Mouse (Mus musculus): Measurements from ENCODE around the gene Kcna5. TPM values are rescaled to one million over a fixed set of nuclear protein-coding genes. Genes with fewer than 3 reads are reported as not detected.

Gene Kcna5
- polyA plus RNA-seq (2015; fragmentation: Nextera tagmentation; extraction: Ambion mirVana), result 8.8 and 9.1 TPM in 2 replicates

- H3K4me2 ChIP-seq, result peak within 1 kb of the TSS; percentile 57
- H3K36me3 ChIP-seq, result no peaks in the 10 kb centered on the region
- 1% methylated on average over 14 of the region's 15 CpGs for WGBS
- H3K4me1 ChIP-seq, result peaks cover 18% of the 10 kb centered on the region
- peak within 1 kb of the TSS; percentile 30 for H3K4me3 ChIP-seq (replicated peaks)
- no peaks in the 10 kb centered on the region for H3K9me3 ChIP-seq
- H3K27ac ChIP-seq, result peak within 1 kb of the TSS; percentile 82
- 0 out of 2 replicates have a peak within 1 kb of the TSS, but pooled peaks have one; percentile 9 for H3K9ac ChIP-seq
- ATAC-seq (ENCODE audit: insufficient read depth, low FRiP score, low read depth), result peak; percentile 77
- H3K27me3 ChIP-seq (replicated peaks), result 0 out of 2 replicates have a peak, but pooled peaks cover 12% of the 10 kb centered on the region
Observed at GRCm38 (mm10) chr6:126535208-126535910, at the start of gene Kcna5. Gene Kcna5, minus strand, starts transcription at chr6:126535412.

GRCm38 (mm10) chr6:126583075-126583474 is 47.9 kb upstream of the Kcna5 start:
- Histone ChIP-seq H3K4me2 (no peak overlapping the region), H3K27ac (no peak overlapping the region), H3K27me3 (replicated peaks) (no peaks in the 10 kb centered on the region), H3K4me3 (replicated peaks) (no peak overlapping the region), H3K36me3 (no peaks in the 10 kb centered on the region), H3K4me1 (no peaks in the 10 kb centered on the region), H3K9me3 (no peaks in the 10 kb centered on the region), H3K9ac (no peak overlapping the region)
- 69% methylated on average over 7 of the region's 7 CpGs for WGBS
- ATAC-seq (ENCODE audit: insufficient read depth, low FRiP score, low read depth), result no peak

- no peaks in the 10 kb centered on the region for H3K9me3 ChIP-seq
- 74% methylated on average over 8 of the region's 8 CpGs for WGBS
- H3K27ac ChIP-seq, result no peak overlapping the region
- H3K9ac ChIP-seq, result no peak overlapping the region
- H3K27me3 ChIP-seq (replicated peaks), result no peaks in the 10 kb centered on the region
- H3K4me2 ChIP-seq, result no peak overlapping the region
- H3K36me3 ChIP-seq, result no peaks in the 10 kb centered on the region
- ATAC-seq (ENCODE audit: insufficient read depth, low FRiP score, low read depth), result no peak
- H3K4me1 ChIP-seq, result no peaks in the 10 kb centered on the region
- no peak overlapping the region for H3K4me3 ChIP-seq (replicated peaks)
Observed at GRCm38 (mm10) chr6:126581632-126582031, 46.4 kb upstream of the Kcna5 start.

GRCm38 (mm10) chr6:126580571-126580970 is 45.4 kb upstream of the Kcna5 start:
- no peak for ATAC-seq (ENCODE audit: insufficient read depth, low FRiP score, low read depth)
- no peaks in the 10 kb centered on the region for H3K4me1 ChIP-seq
- H3K4me2 ChIP-seq, result no peak overlapping the region
- no peak overlapping the region for H3K4me3 ChIP-seq (replicated peaks)
- no peak overlapping the region for H3K9ac ChIP-seq
- 80% methylated on average over 3 of the region's 3 CpGs for WGBS
- no peaks in the 10 kb centered on the region for H3K9me3 ChIP-seq
- no peak overlapping the region for H3K27ac ChIP-seq
- H3K27me3 ChIP-seq (replicated peaks), result no peaks in the 10 kb centered on the region
- no peaks in the 10 kb centered on the region for H3K36me3 ChIP-seq

GRCm38 (mm10) chr6:126577415-126577814 is 42.2 kb upstream of the Kcna5 start:
- H3K27me3 ChIP-seq (replicated peaks), result no peaks in the 10 kb centered on the region
- ATAC-seq (ENCODE audit: insufficient read depth, low FRiP score, low read depth), result no peak
- no peaks in the 10 kb centered on the region for H3K36me3 ChIP-seq
- 74% methylated on average over 3 of the region's 3 CpGs for WGBS
- no peak overlapping the region for H3K27ac ChIP-seq
- no peaks in the 10 kb centered on the region for H3K4me1 ChIP-seq
- no peak overlapping the region for H3K4me3 ChIP-seq (replicated peaks)
- H3K4me2 ChIP-seq, result no peak overlapping the region
- no peak overlapping the region for H3K9ac ChIP-seq
- no peaks in the 10 kb centered on the region for H3K9me3 ChIP-seq

- 80% methylated on average over 1 of the region's 1 CpGs for WGBS
- no peaks in the 10 kb centered on the region for H3K36me3 ChIP-seq
- no peak overlapping the region for H3K4me3 ChIP-seq (replicated peaks)
- ATAC-seq (ENCODE audit: insufficient read depth, low FRiP score, low read depth), result no peak
- no peak overlapping the region for H3K9ac ChIP-seq
- no peaks in the 10 kb centered on the region for H3K4me1 ChIP-seq
- H3K27ac ChIP-seq, result no peak overlapping the region
- no peak overlapping the region for H3K4me2 ChIP-seq
- H3K27me3 ChIP-seq (replicated peaks), result no peaks in the 10 kb centered on the region
- no peaks in the 10 kb centered on the region for H3K9me3 ChIP-seq
Observed at GRCm38 (mm10) chr6:126576566-126576965, 41.4 kb upstream of the Kcna5 start.

GRCm38 (mm10) chr6:126574778-126575177 is 39.6 kb upstream of the Kcna5 start:
- Histone ChIP-seq H3K4me1 (no peaks in the 10 kb centered on the region), H3K36me3 (no peaks in the 10 kb centered on the region), H3K27me3 (replicated peaks) (no peaks in the 10 kb centered on the region), H3K9ac (no peak overlapping the region), H3K4me2 (no peak overlapping the region), H3K4me3 (replicated peaks) (no peak overlapping the region), H3K27ac (no peak overlapping the region), H3K9me3 (no peaks in the 10 kb centered on the region)
- 68% methylated on average over 7 of the region's 7 CpGs for WGBS
- ATAC-seq (ENCODE audit: insufficient read depth, low FRiP score, low read depth), result no peak

- WGBS, result 68% methylated on average over 5 of the region's 5 CpGs
- ATAC-seq (ENCODE audit: insufficient read depth, low FRiP score, low read depth), result no peak
- no peak overlapping the region for H3K4me3 ChIP-seq (replicated peaks)
- H3K9ac ChIP-seq, result no peak overlapping the region
- H3K36me3 ChIP-seq, result no peaks in the 10 kb centered on the region
- H3K4me1 ChIP-seq, result no peaks in the 10 kb centered on the region
- H3K9me3 ChIP-seq, result no peaks in the 10 kb centered on the region
- no peak overlapping the region for H3K27ac ChIP-seq
- H3K4me2 ChIP-seq, result no peak overlapping the region
- no peaks in the 10 kb centered on the region for H3K27me3 ChIP-seq (replicated peaks)
Observed at GRCm38 (mm10) chr6:126573021-126573420, 37.8 kb upstream of the Kcna5 start.

GRCm38 (mm10) chr6:126569809-126570208 is 34.6 kb upstream of the Kcna5 start:
- no peak for ATAC-seq (ENCODE audit: insufficient read depth, low FRiP score, low read depth)
- H3K4me2 ChIP-seq, result no peak overlapping the region
- no peaks in the 10 kb centered on the region for H3K4me1 ChIP-seq
- H3K27ac ChIP-seq, result no peak overlapping the region
- no peaks in the 10 kb centered on the region for H3K36me3 ChIP-seq
- no peak overlapping the region for H3K9ac ChIP-seq
- H3K9me3 ChIP-seq, result no peaks in the 10 kb centered on the region
- WGBS, result 62% methylated on average over 7 of the region's 7 CpGs
- no peaks in the 10 kb centered on the region for H3K27me3 ChIP-seq (replicated peaks)
- H3K4me3 ChIP-seq (replicated peaks), result no peak overlapping the region

- WGBS, result 83% methylated on average over 14 of the region's 14 CpGs
- Histone ChIP-seq H3K9me3 (no peaks in the 10 kb centered on the region), H3K36me3 (no peaks in the 10 kb centered on the region), H3K4me1 (no peaks in the 10 kb centered on the region), H3K27ac (no peak overlapping the region), H3K4me2 (no peak overlapping the region), H3K9ac (no peak overlapping the region), H3K4me3 (replicated peaks) (no peak overlapping the region), H3K27me3 (replicated peaks) (no peaks in the 10 kb centered on the region)
- no peak for ATAC-seq (ENCODE audit: insufficient read depth, low FRiP score, low read depth)
Observed at GRCm38 (mm10) chr6:126568046-126568830, 33.0 kb upstream of the Kcna5 start.

- H3K36me3 ChIP-seq, result no peaks in the 10 kb centered on the region
- no peak for ATAC-seq (ENCODE audit: insufficient read depth, low FRiP score, low read depth)
- H3K27ac ChIP-seq, result no peak overlapping the region
- no peaks in the 10 kb centered on the region for H3K4me1 ChIP-seq
- H3K4me3 ChIP-seq (replicated peaks), result no peak overlapping the region
- 89% methylated on average over 9 of the region's 9 CpGs for WGBS
- no peak overlapping the region for H3K9ac ChIP-seq
- H3K4me2 ChIP-seq, result no peak overlapping the region
- H3K9me3 ChIP-seq, result no peaks in the 10 kb centered on the region
- no peaks in the 10 kb centered on the region for H3K27me3 ChIP-seq (replicated peaks)
Observed at GRCm38 (mm10) chr6:126567326-126567725, 32.1 kb upstream of the Kcna5 start.

- Histone ChIP-seq H3K9ac (no peak overlapping the region), H3K4me2 (no peak overlapping the region), H3K27me3 (replicated peaks) (no peaks in the 10 kb centered on the region), H3K9me3 (no peaks in the 10 kb centered on the region), H3K27ac (no peak overlapping the region), H3K36me3 (no peaks in the 10 kb centered on the region), H3K4me3 (replicated peaks) (no peak overlapping the region), H3K4me1 (no peaks in the 10 kb centered on the region)
- ATAC-seq (ENCODE audit: insufficient read depth, low FRiP score, low read depth), result no peak
- WGBS, result 61% methylated on average over 6 of the region's 6 CpGs
Observed at GRCm38 (mm10) chr6:126564376-126564775, 29.2 kb upstream of the Kcna5 start.
